Mouse (Mus musculus) limb, embryonic 11.5 days (tissue): ENCODE measurements around the gene Dynlt3. TPM values are rescaled to one million over a fixed set of nuclear protein-coding genes. Genes with fewer than 3 reads are reported as not detected.

Source experiments
- polyA plus RNA-seq: library from polyadenylated mRNA; unstranded; fragments of >200 nt; fragmentation: Nextera tagmentation; extraction: Ambion mirVana; gene quantifications from 2 replicates; pipeline ENCODE4 v1.2.1, GENCODE M21; 2014

Gene Dynlt3
- polyA plus RNA-seq, 1 experiment from 2014 or later = 19.6 TPM

Other genes starting within 250 kb of the Dynlt3 start
- 0.50 and 0.91 TPM in 2 replicates for gene Cybb, start 175.2 kb downstream of the Dynlt3 start, polyA plus RNA-seq
- gene H2al1o, start 90.6 kb downstream of the Dynlt3 start, polyA plus RNA-seq = not detected in 2 replicates
- gene Hypm, start 183.9 kb upstream of the Dynlt3 start, polyA plus RNA-seq = not detected in 2 replicates
- gene H2al3, start 186.7 kb upstream of the Dynlt3 start, polyA plus RNA-seq = not detected in 2 replicates
- 0.11 and 0.23 TPM in 2 replicates for gene Sytl5, start 222.6 kb upstream of the Dynlt3 start, polyA plus RNA-seq